Mouse (Mus musculus) regulatory T cell (primary cell): ENCODE measurements around the gene Pgghg.

ENCODE experiments used
- in situ Hi-C: fragments of 300-600 bp; cut with MboI, MseI; formaldehyde crosslinking; loops from one replicate; pipeline ENCODE4 v1.15.1; 2025; ENCODE audit warnings: high pct_unique_total_duplicates

Gene Pgghg

DNA sequence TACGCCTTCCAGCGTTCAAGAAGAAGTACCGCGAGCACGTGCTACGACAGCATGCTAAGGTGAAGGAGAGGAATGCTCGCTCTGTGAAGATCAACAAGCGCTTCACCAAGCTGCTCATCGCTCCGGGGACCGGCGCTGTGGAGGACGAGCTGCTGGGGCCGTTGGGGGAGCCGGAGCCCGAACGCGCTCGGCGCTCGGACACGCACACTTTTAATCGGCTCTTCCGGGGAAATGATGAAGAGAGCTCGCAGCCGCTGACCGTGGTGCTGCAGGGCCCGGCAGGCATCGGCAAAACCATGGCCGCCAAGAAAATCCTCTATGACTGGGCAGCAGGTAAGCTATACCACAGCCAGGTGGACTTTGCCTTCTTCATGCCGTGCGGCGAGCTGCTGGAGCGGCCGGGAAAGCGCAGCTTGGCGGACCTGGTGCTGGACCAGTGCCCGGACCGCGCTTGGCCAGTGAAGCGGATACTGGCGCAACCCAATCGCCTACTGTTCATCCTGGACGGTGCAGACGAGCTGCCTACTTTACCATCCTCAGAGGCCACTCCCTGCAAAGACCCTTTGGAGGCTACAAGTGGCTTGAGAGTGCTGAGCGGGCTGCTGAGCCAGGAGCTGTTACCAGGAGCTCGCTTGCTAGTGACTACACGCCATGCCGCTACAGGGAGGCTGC is 18.7 kb upstream of the Pgghg start:
- in situ Hi-C loops: no loop called here

DNA sequence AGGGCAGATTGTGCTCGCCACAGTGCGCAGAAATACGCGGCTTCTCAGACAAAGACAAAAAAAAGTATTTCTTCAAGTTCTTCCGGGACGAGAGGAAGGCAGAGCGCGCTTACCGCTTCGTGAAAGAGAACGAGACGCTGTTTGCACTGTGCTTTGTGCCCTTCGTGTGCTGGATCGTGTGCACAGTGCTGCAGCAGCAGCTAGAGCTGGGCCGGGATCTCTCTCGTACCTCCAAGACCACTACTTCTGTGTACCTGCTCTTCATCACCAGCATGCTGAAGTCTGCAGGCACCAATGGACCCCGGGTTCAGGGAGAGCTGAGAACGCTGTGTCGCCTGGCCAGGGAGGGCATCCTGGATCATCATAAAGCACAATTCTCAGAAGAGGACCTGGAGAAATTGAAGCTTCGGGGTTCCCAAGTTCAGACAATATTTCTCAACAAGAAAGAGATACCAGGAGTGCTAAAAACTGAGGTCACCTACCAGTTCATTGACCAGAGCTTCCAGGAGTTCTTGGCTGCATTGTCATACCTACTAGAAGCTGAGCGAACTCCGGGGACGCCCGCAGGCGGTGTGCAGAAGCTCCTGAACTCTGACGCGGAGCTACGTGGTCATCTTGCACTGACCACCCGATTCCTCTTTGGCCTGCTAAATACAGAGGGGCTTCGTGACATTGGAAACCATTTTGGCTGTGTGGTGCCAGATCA is 18.0 kb upstream of the Pgghg start:
- in situ Hi-C loops: no loop called here

DNA sequence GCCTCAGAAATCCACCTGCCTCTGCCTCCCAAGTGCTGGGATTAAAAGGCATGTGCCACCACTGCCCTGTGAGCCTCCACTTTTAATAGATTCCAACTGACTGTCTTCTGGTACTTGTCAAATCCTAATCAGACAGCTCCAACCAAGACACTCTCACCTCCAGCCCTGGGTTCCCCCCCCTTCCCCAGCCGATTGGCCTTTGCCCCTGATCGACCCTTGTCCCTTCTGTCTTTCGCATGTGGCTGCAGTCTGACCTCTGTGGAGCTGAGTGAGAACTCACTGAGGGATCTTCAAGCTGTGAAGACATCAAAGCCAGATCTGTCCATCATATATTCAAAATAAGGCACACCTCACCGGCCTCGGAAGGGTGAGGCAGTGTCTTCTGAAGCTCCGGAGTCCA is 14.0 kb upstream of the Pgghg start:
- in situ Hi-C loops: no loop called here

DNA sequence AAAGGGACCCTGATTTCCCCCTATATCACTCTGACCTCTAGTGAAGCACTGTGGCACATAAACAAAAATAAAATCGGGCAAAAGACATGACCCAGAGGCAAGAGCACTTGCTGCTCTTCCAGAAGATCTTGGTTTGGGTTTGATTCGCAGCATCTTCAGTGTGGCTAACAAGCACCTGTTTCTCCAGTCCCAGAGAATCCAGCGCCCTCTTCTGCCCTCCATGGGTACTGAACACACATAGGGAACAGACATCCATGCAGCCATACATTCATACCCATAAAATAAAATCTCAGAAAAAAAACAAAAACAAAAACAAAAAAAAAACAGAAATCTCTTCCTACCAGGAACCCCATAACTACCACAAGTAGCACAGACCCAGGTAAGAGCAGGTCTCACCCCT is 2.8 kb upstream of the Pgghg start:
- in situ Hi-C loops: no loop called here

DNA sequence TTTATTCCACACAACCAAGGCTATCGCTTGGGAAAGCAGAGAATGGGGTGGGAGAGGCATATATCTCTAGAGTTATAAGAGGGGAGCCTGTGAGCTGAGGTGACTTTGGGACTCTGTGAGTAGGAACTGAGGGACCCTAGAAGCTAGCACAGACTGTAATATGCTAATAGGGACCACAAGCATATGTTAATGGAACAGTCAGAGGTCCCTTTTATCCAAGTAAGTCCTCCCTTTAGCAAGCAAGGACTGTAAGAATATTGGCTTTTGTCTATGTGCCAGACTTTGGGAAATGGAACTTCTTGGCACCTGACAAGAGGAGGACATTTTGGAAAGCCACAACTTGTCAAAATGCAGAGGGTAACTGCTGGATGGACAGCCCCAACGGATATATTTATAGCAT is 2.3 kb upstream of the Pgghg start:
- in situ Hi-C loops: no loop called here

DNA sequence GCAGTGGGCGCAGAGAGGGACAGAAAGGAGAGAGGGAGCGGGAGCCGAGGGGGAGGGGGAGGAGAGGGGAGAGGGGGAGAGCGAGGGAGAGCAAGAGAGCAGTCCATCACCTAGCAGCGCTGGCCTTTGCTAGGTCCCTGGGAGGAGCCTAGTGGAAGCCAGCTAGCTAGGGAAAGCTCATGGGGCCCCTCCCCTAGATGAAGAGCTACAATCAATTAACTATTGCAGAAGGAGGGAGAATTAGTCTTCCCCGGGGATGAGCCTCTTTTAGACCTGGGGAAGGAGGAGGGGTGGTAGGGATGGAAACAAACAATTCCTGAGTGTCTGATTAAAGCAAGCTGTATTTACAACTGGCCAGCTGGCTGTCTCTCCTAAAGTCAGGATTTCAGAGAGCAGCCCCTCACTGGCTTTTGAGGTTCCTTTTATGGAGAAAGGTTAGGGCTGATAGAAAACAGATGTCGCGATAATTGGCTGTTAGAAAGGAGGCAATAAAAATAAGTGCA is 1.5 kb upstream of the Pgghg start:
- in situ Hi-C loops: no loop called here

DNA sequence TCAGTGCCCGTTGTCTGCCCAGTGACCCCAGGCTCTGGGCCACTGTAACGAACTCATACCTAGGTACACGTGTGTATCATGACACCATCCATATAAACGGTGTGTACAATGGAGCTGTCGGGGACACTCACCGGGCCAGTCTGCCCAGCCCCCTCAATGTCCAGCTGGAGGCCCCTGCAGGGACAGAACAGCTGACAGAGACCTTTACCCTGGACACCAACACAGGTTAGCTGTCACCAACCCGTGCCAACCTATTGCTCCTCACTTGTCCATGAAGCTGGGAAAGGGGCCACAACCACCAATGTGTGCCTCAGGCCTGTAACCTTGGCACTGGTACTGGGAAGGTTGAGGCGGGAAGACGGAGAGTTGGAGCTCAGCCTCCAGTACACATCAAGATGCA is 1.1 kb downstream of the Pgghg start:
- in situ Hi-C loops: no loop called here

DNA sequence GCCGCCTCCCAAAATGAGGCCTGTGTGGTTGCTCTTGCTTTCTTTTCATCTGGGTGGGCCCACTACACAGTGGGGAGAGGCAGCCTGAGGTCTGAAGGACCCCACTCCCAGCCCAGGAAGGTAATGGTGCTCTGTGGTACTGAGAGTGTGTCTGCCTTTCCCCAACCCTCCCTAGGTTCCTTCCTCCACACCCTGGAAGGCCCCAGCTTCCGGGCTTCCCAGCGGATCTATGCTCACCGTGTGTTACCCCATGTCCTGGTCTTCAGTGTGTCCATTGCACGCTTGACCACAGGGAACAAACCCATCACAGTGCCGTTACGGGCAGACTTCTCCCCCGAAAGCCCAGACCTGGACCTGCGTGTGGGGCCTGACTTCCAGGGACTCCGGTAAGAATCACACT is 1.6 kb downstream of the Pgghg start:
- in situ Hi-C loops: no loop called here

DNA sequence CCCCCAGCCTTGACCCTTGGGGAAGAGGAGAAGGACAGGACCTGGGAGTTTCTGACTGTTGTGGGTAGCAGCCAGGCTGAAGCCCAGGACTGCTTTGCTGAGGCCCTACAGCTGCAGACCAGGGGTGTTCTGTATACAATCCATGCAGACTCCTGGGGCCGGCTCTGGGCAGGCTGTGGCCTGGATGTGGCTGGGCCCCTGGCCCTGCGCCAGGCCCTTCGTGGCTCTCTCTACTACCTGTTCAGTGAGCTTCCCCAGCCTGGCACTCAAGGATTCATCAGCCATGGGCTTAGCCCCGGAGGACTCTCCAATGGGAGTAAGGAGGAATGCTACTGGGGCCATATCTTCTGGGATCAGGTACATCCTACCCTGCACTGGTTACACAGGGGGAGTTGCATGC is 2.2 kb downstream of the Pgghg start:
- in situ Hi-C loops: no loop called here

DNA sequence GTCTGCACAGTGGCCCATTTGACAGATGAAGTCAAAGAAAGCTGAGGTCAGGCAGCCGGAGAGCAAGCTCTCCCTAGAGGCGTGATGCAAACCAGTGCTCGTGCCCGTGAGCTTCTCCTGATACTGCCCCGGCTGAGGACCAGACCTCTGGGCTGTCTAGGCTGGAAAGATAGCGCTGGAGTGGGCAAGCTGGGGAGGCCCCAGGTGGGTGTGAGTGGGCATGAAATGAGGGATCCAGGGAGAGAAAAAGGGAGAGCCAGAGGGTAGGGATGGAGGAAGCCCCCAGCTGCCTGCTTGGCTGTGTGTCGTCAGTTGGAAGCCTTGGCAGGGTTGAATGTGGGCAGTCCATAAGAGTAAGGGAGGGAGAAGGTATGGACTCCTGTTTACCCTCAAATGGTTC is 3.0 kb downstream of the Pgghg start:
- in situ Hi-C loops: no loop called here

DNA sequence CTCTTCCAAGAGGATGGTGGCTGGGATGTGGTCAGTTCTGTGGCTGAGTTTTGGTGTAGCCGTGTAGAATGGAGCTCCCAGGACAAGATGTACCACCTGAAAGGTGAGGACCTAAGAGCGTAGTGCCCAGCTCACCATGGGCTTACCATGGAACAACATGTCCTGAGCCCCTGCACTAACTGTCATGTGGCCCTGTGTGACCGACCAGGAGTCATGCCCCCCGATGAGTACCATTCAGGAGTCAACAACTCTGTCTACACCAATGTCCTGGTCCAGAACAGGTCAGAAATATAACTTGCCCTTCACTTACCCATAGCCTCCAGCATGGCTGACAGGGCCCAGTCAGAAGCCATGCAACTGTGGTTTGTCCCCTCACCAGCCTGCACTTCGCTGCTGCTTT is 4.1 kb downstream of the Pgghg start:
- in situ Hi-C loops: no loop called here

DNA sequence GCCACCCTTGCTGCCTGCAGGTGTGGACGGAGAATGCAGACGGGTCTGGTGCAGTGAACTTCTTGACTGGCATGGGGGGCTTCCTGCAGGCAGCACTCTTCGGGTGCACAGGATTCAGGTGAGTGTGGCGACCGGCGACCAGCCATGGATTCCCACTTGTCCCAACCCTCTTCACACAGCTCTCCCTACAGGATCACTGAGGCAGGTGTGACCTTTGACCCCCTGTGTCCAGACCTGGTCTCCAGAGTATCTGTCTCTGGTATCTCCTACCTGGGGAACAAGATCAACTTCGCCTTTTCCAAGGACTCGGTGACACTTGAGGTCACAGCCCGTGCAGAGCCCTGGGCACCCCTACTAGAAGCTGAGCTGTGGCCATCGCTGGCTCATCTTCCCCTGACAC is 5.1 kb downstream of the Pgghg start:
- in situ Hi-C loops: no loop called here

DNA sequence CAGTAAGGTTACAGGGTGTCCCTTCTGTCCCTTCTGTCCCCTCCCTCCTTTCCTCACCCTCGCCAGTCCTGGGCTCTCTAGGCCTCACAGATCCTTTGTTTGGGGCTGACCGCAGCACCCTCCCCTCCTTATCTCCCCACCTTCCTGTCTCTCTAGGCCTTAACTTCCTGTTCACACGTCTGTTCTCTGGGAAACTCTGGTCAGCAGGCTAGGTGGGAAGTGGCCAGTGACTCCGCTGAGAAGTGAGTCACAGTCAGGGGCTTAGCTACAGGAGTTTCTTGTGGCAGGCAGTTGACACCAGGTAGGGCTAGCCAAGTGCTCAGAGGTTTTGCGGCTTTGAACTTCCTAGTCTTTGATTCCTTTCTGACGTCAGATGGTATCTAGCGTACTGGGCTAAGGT is 5.8 kb downstream of the Pgghg start:
- in situ Hi-C loops: no loop called here

DNA sequence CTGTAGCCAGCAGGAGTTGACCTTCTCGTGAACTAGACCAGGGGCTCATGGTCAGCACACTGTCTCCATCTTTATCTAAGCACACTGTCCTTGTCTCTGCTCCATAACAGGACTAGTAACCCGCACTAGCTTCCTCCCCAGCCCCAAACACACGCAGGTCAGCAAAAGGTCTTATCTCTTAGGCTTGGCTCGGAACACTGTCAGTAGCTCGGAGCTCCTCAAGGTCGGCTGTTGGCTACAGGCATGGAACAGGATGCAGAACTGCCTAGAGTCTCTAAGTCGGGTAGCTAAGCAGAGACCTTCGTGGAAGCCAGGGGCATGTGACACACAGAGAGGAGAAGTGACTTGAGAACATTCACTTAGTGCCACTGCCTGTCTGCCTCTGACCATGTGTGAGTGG is 7.0 kb downstream of the Pgghg start:
- in situ Hi-C loops: no loop called here

DNA sequence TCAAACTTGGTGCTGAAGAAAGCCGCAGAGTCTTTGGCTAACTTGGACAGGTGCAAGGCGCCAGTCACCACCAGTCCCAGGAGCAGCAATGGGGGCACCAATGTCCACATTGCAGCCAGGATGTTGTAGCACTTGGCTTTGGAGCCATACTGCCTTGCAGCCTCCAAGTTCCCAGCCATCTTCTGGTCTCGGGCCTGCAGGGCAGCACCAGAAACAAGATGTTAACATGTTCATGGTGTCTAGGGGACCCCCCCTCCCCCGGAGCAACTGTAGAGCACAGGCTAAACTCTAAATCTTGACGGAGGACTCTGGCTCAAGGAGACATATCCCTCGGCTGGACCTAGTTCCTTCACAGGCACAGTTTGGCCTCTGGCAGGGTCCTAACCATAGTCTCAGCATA is 8.1 kb downstream of the Pgghg start:
- in situ Hi-C loops: no loop called here

DNA sequence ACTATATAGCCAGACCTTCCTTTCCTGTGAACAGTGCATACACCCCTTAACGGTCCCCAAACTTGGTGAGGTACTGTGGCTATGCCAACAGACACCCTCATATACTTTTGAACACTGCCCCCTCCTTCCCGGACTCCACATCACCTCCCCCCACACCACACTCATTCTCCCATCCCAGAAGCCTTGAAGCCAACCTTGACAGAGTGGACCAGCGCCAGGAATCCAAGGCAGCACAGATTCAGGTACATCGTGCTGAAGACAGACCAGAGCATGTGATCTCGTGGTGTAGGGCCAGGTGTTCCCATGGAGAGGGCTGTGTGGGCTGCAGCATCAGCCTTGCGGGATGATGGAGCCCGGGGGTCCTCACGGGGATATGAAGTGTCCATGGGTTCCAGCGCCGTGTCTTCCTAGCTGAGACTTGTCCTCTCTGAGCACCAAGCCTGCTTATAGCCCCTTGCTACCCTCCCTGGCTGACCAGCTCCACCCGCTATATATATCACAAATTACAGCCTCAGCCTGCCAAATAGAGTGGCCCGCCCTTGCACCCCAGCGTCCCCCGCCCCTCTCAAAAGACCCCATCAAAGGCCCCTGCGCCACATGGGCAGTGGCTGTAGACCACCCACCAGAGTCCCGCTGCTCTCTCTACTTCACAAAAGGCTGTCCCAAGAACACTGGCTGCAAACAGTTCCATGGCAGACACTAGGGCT is 8.8 kb downstream of the Pgghg start, which contains the start of gene Ifitm5:
Gene Ifitm5 (minus strand): TSS at position 468 of the 707 bp plus-strand sequence.
- in situ Hi-C loops: no loop called here

DNA sequence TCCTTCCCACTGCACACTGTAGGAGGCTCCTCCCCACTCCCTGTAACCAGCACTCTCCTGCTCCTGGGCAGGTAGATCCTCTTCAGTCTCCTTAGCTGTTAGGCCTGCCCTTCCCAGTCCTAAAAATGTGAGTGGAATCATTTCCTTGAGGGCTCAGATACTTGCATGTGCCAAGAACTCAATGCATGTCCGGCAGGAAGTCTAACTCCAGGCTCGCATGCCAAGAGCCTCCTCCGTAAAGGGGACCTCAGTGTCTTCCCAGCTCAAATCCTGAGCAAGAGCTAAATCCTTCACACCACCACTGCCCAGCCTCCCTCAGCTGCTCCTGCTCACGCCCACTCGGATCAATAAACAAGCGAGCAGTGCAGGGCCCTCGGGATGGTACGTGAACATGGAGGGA is 9.9 kb downstream of the Pgghg start:
- in situ Hi-C loops: no loop called here

DNA sequence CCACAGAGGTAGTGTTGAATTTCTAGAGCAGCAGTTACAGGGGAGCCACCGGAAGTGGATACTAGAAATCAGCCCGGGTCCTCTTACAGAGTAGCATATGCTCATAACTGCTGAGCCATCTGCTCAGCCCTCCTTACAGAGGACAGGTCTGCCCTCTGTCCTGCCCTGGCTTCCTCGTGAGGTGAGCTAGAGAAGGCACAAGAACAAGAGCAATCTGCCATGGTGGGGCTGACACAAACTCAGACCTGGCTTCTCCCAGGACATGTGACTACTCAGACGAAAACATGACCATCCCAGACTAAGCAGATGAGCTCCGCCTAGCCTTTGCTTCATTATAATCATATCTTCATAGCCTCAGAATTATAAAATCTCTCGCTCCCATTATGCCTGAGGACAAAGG is 10.6 kb downstream of the Pgghg start:
- in situ Hi-C loops: no loop called here

DNA sequence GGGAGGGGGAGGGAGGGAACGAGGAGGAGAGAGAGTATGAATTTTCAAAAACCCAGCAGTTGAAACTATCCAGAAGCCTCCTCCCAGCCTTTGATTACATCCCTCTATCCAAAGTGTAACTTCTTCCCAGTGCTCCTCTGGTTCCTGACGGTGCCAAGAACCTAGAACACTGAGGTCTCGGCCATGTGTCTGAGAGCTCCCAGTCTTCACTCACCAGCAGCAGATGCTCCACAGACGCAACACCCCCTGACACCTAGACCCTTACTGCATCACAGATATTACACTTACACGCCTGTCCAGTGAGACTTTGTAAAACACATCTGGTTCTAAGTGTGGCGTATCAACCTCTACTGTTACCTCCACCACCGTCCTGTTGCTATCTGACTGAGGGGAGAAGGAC is 11.2 kb downstream of the Pgghg start:
- in situ Hi-C loops: no loop called here

DNA sequence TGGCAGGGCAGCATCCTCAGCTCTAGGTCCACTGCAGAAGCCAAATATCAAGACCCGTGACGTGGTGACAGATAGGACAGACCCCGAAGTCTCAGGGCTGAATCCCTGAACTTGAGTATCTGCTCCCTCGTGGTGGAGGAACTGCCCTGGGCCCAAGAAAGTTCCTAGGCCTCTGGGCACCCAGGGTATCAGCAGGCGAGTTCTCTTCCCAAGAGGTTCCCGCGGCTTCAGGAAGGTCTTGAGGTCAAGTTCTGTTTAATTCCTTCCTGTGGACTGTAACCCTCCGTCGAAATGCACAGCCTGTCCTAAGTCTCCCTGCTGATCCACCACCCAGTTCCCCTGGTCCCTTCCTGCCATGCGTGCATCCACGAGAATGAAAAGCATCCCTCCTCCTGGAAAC is 11.9 kb downstream of the Pgghg start:
- in situ Hi-C loops: no loop called here

DNA sequence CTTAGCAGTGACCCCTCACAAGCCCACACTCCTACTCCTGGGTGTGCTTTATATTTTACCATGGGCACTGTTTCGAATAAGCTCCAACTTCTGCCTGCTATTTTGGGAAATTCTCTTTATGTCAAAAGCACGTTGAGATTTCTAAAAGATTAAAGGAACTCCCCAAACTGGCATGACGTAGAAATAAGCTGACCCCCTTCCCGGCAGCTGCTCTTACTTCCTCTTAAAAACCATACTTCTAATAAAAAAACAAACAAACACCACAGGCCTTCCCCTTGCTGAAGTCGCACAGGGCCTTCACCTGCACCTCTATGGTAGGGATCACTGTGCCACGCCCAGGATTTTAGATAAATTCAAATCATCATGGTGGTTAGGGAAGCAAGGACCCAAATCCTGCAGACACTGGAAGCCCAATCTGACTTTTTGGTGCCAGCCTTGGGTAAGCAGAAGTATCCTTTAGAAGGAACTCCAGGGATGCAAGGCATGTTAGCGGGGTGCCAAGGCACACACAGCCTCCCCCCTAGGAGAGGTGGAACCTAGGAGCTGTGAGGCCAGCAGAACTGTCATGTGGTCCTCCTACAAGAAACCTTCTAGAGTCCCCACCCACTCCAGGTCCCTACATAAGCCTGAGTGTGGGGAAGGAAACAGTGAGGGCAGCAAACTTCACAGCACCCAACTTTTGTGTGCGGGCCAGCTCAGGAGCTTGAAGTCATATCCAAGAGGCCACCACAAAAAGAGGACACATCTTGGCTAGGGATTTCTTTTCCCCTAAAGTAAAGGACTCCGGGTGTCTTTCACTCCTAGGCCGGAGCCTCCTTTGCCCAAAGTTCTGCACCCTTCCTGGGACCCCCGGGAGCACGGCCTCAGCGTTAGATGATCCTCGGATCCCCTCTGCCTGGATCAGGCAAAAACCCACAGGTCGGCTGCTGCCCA is 12.9 kb downstream of the Pgghg start:
- in situ Hi-C loops: no loop called here

DNA sequence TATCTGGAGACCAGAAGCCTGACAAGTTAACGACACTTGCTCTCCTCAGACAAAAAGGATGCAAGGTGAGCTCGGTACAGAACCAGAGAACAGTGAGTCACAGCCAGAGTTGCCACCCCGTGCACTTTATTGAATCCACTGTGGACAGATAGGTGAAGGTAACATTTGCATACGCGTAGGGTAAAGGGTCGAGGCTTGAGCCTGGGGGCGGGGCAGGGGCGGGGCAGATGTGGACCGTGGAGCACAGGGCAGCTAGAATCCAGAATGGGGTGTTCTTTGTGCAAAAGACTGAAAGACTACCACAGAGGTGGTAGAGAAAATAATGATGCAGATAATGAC is 13.5 kb downstream of the Pgghg start:
- in situ Hi-C loops: loop anchor here (5.0 kb wide), 1 partner anchor 93 kb away; no protein-coding TSS in a partner anchor
